ENCODE assay signal across 20 mouse cellular contexts in the genomic region with DNA sequence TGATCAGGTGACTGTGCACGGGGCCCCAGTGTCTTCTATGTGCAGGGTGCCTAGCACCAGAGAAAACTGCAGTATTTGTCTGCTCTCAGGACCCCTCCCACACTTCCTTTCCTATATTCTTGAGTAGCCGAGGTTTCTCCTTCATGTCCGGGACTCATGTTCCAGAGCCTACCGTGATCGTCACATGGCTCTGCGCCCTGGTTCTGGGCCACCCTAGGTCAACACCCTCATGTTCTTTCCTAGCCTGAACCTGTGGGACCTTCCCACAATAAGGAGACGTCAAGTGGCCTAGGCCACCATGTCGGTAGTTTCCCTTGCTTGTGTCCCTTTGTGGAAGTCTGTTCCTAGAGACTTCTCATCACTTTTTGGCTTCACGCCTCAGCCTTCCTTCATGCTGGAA.
DNase-seq lines count a peak whose midpoint lies in the region; ATAC-seq lines count a peak whose summit lies in the region.
"Had no signal": no experiment of that assay in that cellular context is flagged by ENCODE, and none has a peak within 500 bp of the region (broad histone marks: within the 10 kb centered on the region; RNA-seq: fewer than 3 reads in every experiment).

No protein-coding gene starts in this region.

- no peaks in the 10 kb centered on the region for H3K4me1 ChIP-seq in heart, embryonic 11.5 days (ENCODE audit: control insufficient read depth, insufficient read depth, low read length)
- no peaks in the 10 kb centered on the region for H3K4me1 ChIP-seq in kidney, embryonic 14.5 days (ENCODE audit: control insufficient read depth, insufficient read depth, low read length)
- peaks cover 23% of the 10 kb centered on the region for H3K4me1 ChIP-seq in midbrain, embryonic 12.5 days
- H3K4me1 ChIP-seq in midbrain, embryonic 13.5 days (replicated peaks), result peaks cover 24% of the 10 kb centered on the region
- H3K4me1 ChIP-seq: intestine, embryonic 15.5 days; liver, embryonic 15.5 days had no signal

- no peak overlapping the region for H3K27ac ChIP-seq in heart, embryonic 11.5 days (ENCODE audit: low read depth, low read length)
- H3K27ac ChIP-seq in kidney, embryonic 14.5 days (ENCODE audit: low read depth, low read length), result no peak overlapping the region
- H3K27ac ChIP-seq in midbrain, embryonic 12.5 days (replicated peaks), result 0 out of 2 replicates have a peak overlapping the region, but pooled peaks have one; percentile 8
- no peak overlapping the region for H3K27ac ChIP-seq in midbrain, embryonic 13.5 days
- H3K27ac ChIP-seq: embryonic facial prominence, embryonic 13.5 days; forebrain, embryonic 10.5 days; forebrain, embryonic 15.5 days; heart, adult 2 months; hindbrain, postnatal 0 days; intestine, embryonic 15.5 days; left cerebral cortex, adult 2 months; limb, embryonic 12.5 days; liver, embryonic 15.5 days had no signal

- peak; percentile 81 for DNase-seq in heart, adult 11 months
- no peak for DNase-seq in kidney, postnatal 4 days
- peak; percentile 10 to 47 for DNase-seq in urinary bladder, postnatal 4 days (ENCODE audit: low spot score in 2 of 2)
- no peak for DNase-seq in urinary bladder, postnatal 10 days (ENCODE audit: low spot score)
- DNase-seq: thymus, postnatal 25 days had no signal

- no peak for ATAC-seq in heart, embryonic 11.5 days (replicated peaks; ENCODE audit: insufficient number of reproducible peaks, low FRiP score, low TSS enrichment)
- no peak for ATAC-seq in kidney, embryonic 14.5 days (ENCODE audit: low FRiP score, low TSS enrichment)
- no peak for ATAC-seq in midbrain, embryonic 12.5 days (ENCODE audit: low FRiP score, low read depth)
- no peak for ATAC-seq in midbrain, embryonic 13.5 days
- ATAC-seq: forebrain, embryonic 15.5 days; intestine, embryonic 15.5 days; midbrain, embryonic 16.5 days had no signal

- no peak overlapping the region for H3K4me2 ChIP-seq in heart, embryonic 11.5 days
- H3K4me2 ChIP-seq in kidney, embryonic 14.5 days (replicated peaks; ENCODE audit: low read depth, low read length), result peak overlapping the region; percentile 24; the same call in 1 of the 2 replicates
- H3K4me2 ChIP-seq in midbrain, embryonic 12.5 days (replicated peaks), result no peak overlapping the region
- no peak overlapping the region for H3K4me2 ChIP-seq in midbrain, embryonic 13.5 days (replicated peaks)
- H3K4me2 ChIP-seq: embryonic facial prominence, embryonic 13.5 days; forebrain, embryonic 15.5 days; intestine, embryonic 15.5 days; limb, embryonic 12.5 days; liver, embryonic 15.5 days; lung, embryonic 14.5 days had no signal

- peaks cover 5% of the 10 kb centered on the region; the same call in 1 of the 2 replicates for H3K27me3 ChIP-seq in heart, embryonic 11.5 days (ENCODE audit: control insufficient read depth, insufficient read depth, low read length)
- no peaks in the 10 kb centered on the region for H3K27me3 ChIP-seq in kidney, embryonic 14.5 days (ENCODE audit: control insufficient read depth, insufficient read depth, low read length)
- peaks cover 4% of the 10 kb centered on the region for H3K27me3 ChIP-seq in midbrain, embryonic 12.5 days
- H3K27me3 ChIP-seq in midbrain, embryonic 13.5 days, result no peaks in the 10 kb centered on the region
- H3K27me3 ChIP-seq: embryonic facial prominence, embryonic 13.5 days; forebrain, embryonic 15.5 days; intestine, embryonic 15.5 days; liver, embryonic 15.5 days had no signal

- 82% methylated on average over 9 of the region's 9 CpGs for WGBS in heart, embryonic 11.5 days (ENCODE audit: insufficient replicate concordance)
- 73% methylated on average over 9 of the region's 9 CpGs for WGBS in kidney, embryonic 14.5 days
- WGBS in midbrain, embryonic 12.5 days, result 93% methylated on average over 9 of the region's 9 CpGs
- WGBS in midbrain, embryonic 13.5 days, result 91% methylated on average over 9 of the region's 9 CpGs

- H3K9me3 ChIP-seq in heart, embryonic 11.5 days (replicated peaks; ENCODE audit: control insufficient read depth, low read length), result no peaks in the 10 kb centered on the region
- no peaks in the 10 kb centered on the region for H3K9me3 ChIP-seq in kidney, embryonic 14.5 days (ENCODE audit: control insufficient read depth, low read length)
- no peaks in the 10 kb centered on the region for H3K9me3 ChIP-seq in midbrain, embryonic 12.5 days
- H3K9me3 ChIP-seq in midbrain, embryonic 13.5 days, result no peaks in the 10 kb centered on the region
- H3K9me3 ChIP-seq: embryonic facial prominence, embryonic 13.5 days; forebrain, embryonic 10.5 days; forebrain, embryonic 15.5 days; intestine, embryonic 15.5 days; limb, embryonic 12.5 days; liver, embryonic 15.5 days had no signal

- no peak overlapping the region for H3K4me3 ChIP-seq in heart, embryonic 11.5 days (ENCODE audit: low read depth, low read length)
- no peak overlapping the region for H3K4me3 ChIP-seq in kidney, embryonic 14.5 days (ENCODE audit: low read length)
- no peak overlapping the region for H3K4me3 ChIP-seq in midbrain, embryonic 12.5 days
- no peak overlapping the region for H3K4me3 ChIP-seq in midbrain, embryonic 13.5 days (replicated peaks)
- H3K4me3 ChIP-seq: embryonic facial prominence, embryonic 13.5 days; forebrain, embryonic 10.5 days; forebrain, embryonic 15.5 days; heart, adult 2 months; intestine, embryonic 15.5 days; left cerebral cortex, adult 2 months; limb, embryonic 12.5 days; liver, embryonic 15.5 days had no signal

- no peaks in the 10 kb centered on the region for H3K36me3 ChIP-seq in heart, embryonic 11.5 days (ENCODE audit: control insufficient read depth, insufficient read depth, low read length)
- H3K36me3 ChIP-seq in kidney, embryonic 14.5 days (ENCODE audit: control insufficient read depth, insufficient read depth, low read length), result no peaks in the 10 kb centered on the region
- H3K36me3 ChIP-seq in midbrain, embryonic 12.5 days, result no peaks in the 10 kb centered on the region
- no peaks in the 10 kb centered on the region for H3K36me3 ChIP-seq in midbrain, embryonic 13.5 days
- H3K36me3 ChIP-seq: embryonic facial prominence, embryonic 13.5 days; forebrain, embryonic 10.5 days; forebrain, embryonic 15.5 days; intestine, embryonic 15.5 days; limb, embryonic 12.5 days; liver, embryonic 15.5 days had no signal

- H3K9ac ChIP-seq in heart, embryonic 11.5 days (ENCODE audit: low read depth, low read length), result no peak overlapping the region
- H3K9ac ChIP-seq in kidney, embryonic 14.5 days (ENCODE audit: low read depth, low read length), result no peak overlapping the region
- no peak overlapping the region for H3K9ac ChIP-seq in midbrain, embryonic 12.5 days (replicated peaks)
- no peak overlapping the region for H3K9ac ChIP-seq in midbrain, embryonic 13.5 days (replicated peaks)
- H3K9ac ChIP-seq: embryonic facial prominence, embryonic 13.5 days; forebrain, embryonic 15.5 days; intestine, embryonic 15.5 days; limb, embryonic 12.5 days; liver, embryonic 15.5 days; lung, embryonic 14.5 days had no signal

Comparison
In these comparisons a context has a peak if more than half of its experiments do, and no peak if none do; other contexts are left out.
1. DNase-seq: peak in heart, adult 11 months (single experiment) and urinary bladder, postnatal 4 days (2 of 2); none in kidney, postnatal 4 days (0 of 2) and urinary bladder, postnatal 10 days (single experiment).